Mouse (Mus musculus) embryonic facial prominence, embryonic 11.5 days (tissue): ENCODE results near the gene Klhl21. TPM values are rescaled to one million over a fixed set of nuclear protein-coding genes. Genes with fewer than 3 reads are reported as not detected.
A peak's percentile ranks its signal among the peaks of the same experiment; 100 is the strongest.

ENCODE experiments used
- ATAC-seq: fragments of 200-750 bp; cut with Nextera tagmentation; replicated peaks from 2 replicates; pipeline ENCODE4 v1.8.0; 2017; ENCODE audit warnings: low read depth; ENCODE audit not compliant: insufficient number of reproducible peaks, low FRiP score, low TSS enrichment
- DNase-seq: peaks from one replicate; pipeline ENCODE4 v3.0.0-alpha.2; 2015; ENCODE audit warnings: low spot score
- H3K27ac ChIP-seq: fragments of 300-500 bp; sonication (generic); replicated peaks from 2 replicates; pipeline ENCODE4 v1.5.1; 2014; ENCODE audit warnings: mild to moderate bottlenecking, low read depth, low read length, control low read depth
- H3K27me3 ChIP-seq: fragments of 300-500 bp; sonication (generic); 2 replicates; pipeline ENCODE4 v1.6.1; 2014; ENCODE audit warnings: mild to moderate bottlenecking, low read length, moderate library complexity, mixed read lengths; ENCODE audit not compliant: control insufficient read depth, insufficient read depth
- H3K36me3 ChIP-seq: fragments of 300-500 bp; sonication (generic); replicated peaks from 2 replicates; pipeline ENCODE4 v1.6.1; 2014; ENCODE audit warnings: low read depth, mild to moderate bottlenecking, low read length, moderate library complexity, mixed read lengths; ENCODE audit not compliant: control insufficient read depth, insufficient read depth
- H3K4me1 ChIP-seq: fragments of 300-500 bp; sonication (generic); 2 replicates; pipeline ENCODE4 v1.6.1; 2014; ENCODE audit warnings: low read length, mixed read lengths; ENCODE audit not compliant: control insufficient read depth, insufficient read depth
- H3K4me2 ChIP-seq: fragments of 300-500 bp; sonication (generic); 2 replicates; pipeline ENCODE4 v1.6.1; 2014; ENCODE audit warnings: low read depth, mild to moderate bottlenecking, control low read depth, low read length, moderate library complexity
- H3K4me3 ChIP-seq: fragments of 300-500 bp; sonication (generic); 2 replicates; pipeline ENCODE4 v1.5.1; 2014; ENCODE audit warnings: low read depth, low read length, control low read depth
- H3K9ac ChIP-seq: fragments of 300-500 bp; sonication (generic); replicated peaks from 2 replicates; pipeline ENCODE4 v1.6.1; 2014; ENCODE audit warnings: mild to moderate bottlenecking, control low read depth, low read length
- H3K9me3 ChIP-seq: fragments of 300-500 bp; sonication (generic); replicated peaks from 2 replicates; pipeline ENCODE4 v1.6.1; 2016; ENCODE audit warnings: mild to moderate bottlenecking, low read length, inconsistent platforms, mixed read lengths; ENCODE audit not compliant: control insufficient read depth
- WGBS: fragments of 180-500 bp; shearing (Covaris S2); extraction: QIAGEN DNeasy Blood & Tissue Kit; methylation state at CpG from one replicate; pipeline ENCODE4 v1.1.7; 2014; 5-methylcytosine and 5-hydroxymethylcytosine counted together
- polyA plus RNA-seq: library from polyadenylated mRNA; unstranded; fragments of >200 nt; fragmentation: Nextera tagmentation; extraction: Ambion mirVana; gene quantifications from 2 replicates; pipeline ENCODE4 v1.2.1, GENCODE M21; 2014

Gene Klhl21
- polyA plus RNA-seq, 1 experiment from 2014 or later = 3.2 TPM

GRCm38 (mm10) chr4:152013036-152013813, 4.6 kb downstream of the Klhl21 start:
- Histone ChIP-seq H3K4me3 (no peak overlapping the region), H3K9ac (no peak overlapping the region), H3K4me2 (no peak overlapping the region), H3K9me3 (no peaks in the 10 kb centered on the region), H3K4me1 (peaks cover 4% of the 10 kb centered on the region), H3K36me3 (no peaks in the 10 kb centered on the region; the same call in 1 of the 2 replicates), H3K27ac (no peak overlapping the region), H3K27me3 (no peaks in the 10 kb centered on the region; the same call in 1 of the 2 replicates)
- WGBS = 87% methylated on average over 12 of the region's 12 CpGs
- ATAC-seq (no peak), DNase-seq (no peak)

GRCm38 (mm10) chr4:152019073-152019472, 10.5 kb downstream of the Klhl21 start:
- Histone ChIP-seq H3K4me1 (no peaks in the 10 kb centered on the region), H3K9me3 (no peaks in the 10 kb centered on the region), H3K4me2 (no peak overlapping the region), H3K36me3 (peaks cover 11% of the 10 kb centered on the region), H3K27ac (no peak overlapping the region), H3K4me3 (no peak overlapping the region), H3K9ac (no peak overlapping the region), H3K27me3 (no peaks in the 10 kb centered on the region)
- no peak for DNase-seq
- ATAC-seq = no peak
- 87% methylated on average over 6 of the region's 6 CpGs for WGBS

GRCm38 (mm10) chr4:152020024-152020423, 11.4 kb downstream of the Klhl21 start:
- Histone ChIP-seq H3K27ac (no peak overlapping the region), H3K27me3 (no peaks in the 10 kb centered on the region), H3K4me1 (no peaks in the 10 kb centered on the region), H3K9me3 (no peaks in the 10 kb centered on the region), H3K36me3 (peaks cover 11% of the 10 kb centered on the region), H3K9ac (no peak overlapping the region), H3K4me3 (no peak overlapping the region), H3K4me2 (no peak overlapping the region)
- 89% methylated on average over 21 of the region's 21 CpGs for WGBS
- ATAC-seq (no peak), DNase-seq (no peak)

GRCm38 (mm10) chr4:152021568-152022097, 13.0 kb downstream of the Klhl21 start:
- H3K4me2 ChIP-seq = no peak overlapping the region
- no peak overlapping the region for H3K9ac ChIP-seq
- no peaks in the 10 kb centered on the region for H3K9me3 ChIP-seq
- no peaks in the 10 kb centered on the region for H3K27me3 ChIP-seq
- WGBS = 75% methylated on average over 12 of the region's 12 CpGs
- H3K36me3 ChIP-seq = peaks cover 11% of the 10 kb centered on the region
- H3K4me1 ChIP-seq = peaks cover 5% of the 10 kb centered on the region
- DNase-seq (no peak), ATAC-seq (no peak)
- H3K4me3 ChIP-seq = no peak overlapping the region
- H3K27ac ChIP-seq = no peak overlapping the region

- Histone ChIP-seq H3K9me3 (no peaks in the 10 kb centered on the region), H3K4me1 (peaks cover 6% of the 10 kb centered on the region), H3K27me3 (no peaks in the 10 kb centered on the region), H3K27ac (no peak overlapping the region), H3K9ac (no peak overlapping the region), H3K36me3 (peaks cover 11% of the 10 kb centered on the region), H3K4me2 (no peak overlapping the region), H3K4me3 (no peak overlapping the region)
- ATAC-seq (no peak), DNase-seq (no peak)
- WGBS = 89% methylated on average over 8 of the region's 8 CpGs
Observed at GRCm38 (mm10) chr4:152022506-152022905, 13.9 kb downstream of the Klhl21 start.

- no peaks in the 10 kb centered on the region for H3K27me3 ChIP-seq
- DNase-seq = no peak
- no peak for ATAC-seq
- no peak overlapping the region for H3K4me2 ChIP-seq
- H3K36me3 ChIP-seq = peaks cover 10% of the 10 kb centered on the region
- 91% methylated on average over 11 of the region's 11 CpGs for WGBS
- peaks cover 9% of the 10 kb centered on the region for H3K4me1 ChIP-seq
- no peak overlapping the region for H3K4me3 ChIP-seq
- H3K9me3 ChIP-seq = no peaks in the 10 kb centered on the region
- H3K27ac ChIP-seq = no peak overlapping the region
- H3K9ac ChIP-seq = no peak overlapping the region
Observed at GRCm38 (mm10) chr4:152024525-152024924, 15.9 kb downstream of the Klhl21 start.

- Histone ChIP-seq H3K4me2 (peak overlapping the region; percentile 87), H3K4me3 (peak overlapping the region; percentile 61), H3K27me3 (no peaks in the 10 kb centered on the region), H3K4me1 (peaks cover 9% of the 10 kb centered on the region), H3K27ac (no peak overlapping the region), H3K36me3 (no peaks in the 10 kb centered on the region; the same call in none of the 2 replicates), H3K9ac (peak overlapping the region; percentile 57), H3K9me3 (no peaks in the 10 kb centered on the region)
- peak; percentile 49 for ATAC-seq
- WGBS = 2% methylated on average over 36 of the region's 41 CpGs
- no peak for DNase-seq
Observed at GRCm38 (mm10) chr4:152026751-152027508, 18.3 kb downstream of the Klhl21 start.

GRCm38 (mm10) chr4:152027524-152027923, 18.9 kb downstream of the Klhl21 start, which contains the start of gene Zbtb48:
Gene Zbtb48, minus strand, starts transcription at chr4:152027671.
- H3K27ac ChIP-seq = no peak within 1 kb of the TSS
- DNase-seq = peak; percentile 99

More at GRCm38 (mm10) chr4:152027524-152027923, 18.9 kb downstream of the Klhl21 start, which contains the start of gene Zbtb48:
- H3K9ac ChIP-seq = peak within 1 kb of the TSS; percentile 57
- peaks cover 9% of the 10 kb centered on the region for H3K4me1 ChIP-seq
- H3K36me3 ChIP-seq = no peaks in the 10 kb centered on the region; the same call in none of the 2 replicates
- no peaks in the 10 kb centered on the region for H3K9me3 ChIP-seq
- no peaks in the 10 kb centered on the region for H3K27me3 ChIP-seq
- H3K4me3 ChIP-seq = peak within 1 kb of the TSS; percentile 61
- ATAC-seq = peak; percentile 96
- peak within 1 kb of the TSS; percentile 87 for H3K4me2 ChIP-seq
- under 1% methylated on average over 33 of the region's 35 CpGs for WGBS
